Mouse (Mus musculus) midbrain, embryonic 12.5 days (tissue): ENCODE data around the gene Mrm2. TPM values are rescaled to one million over a fixed set of nuclear protein-coding genes. Genes with fewer than 3 reads are reported as not detected.

ENCODE experiments used
- ATAC-seq: fragments of 200-750 bp; cut with Nextera tagmentation; 2 replicates; pipeline ENCODE4 v1.8.0; 2017; ENCODE audit warnings: low read depth, moderate TSS enrichment, moderate library complexity; ENCODE audit not compliant: low FRiP score
- H3K27ac ChIP-seq: fragments of 300-500 bp; sonication (generic); replicated peaks from 2 replicates; pipeline ENCODE4 v1.5.1; 2016; ENCODE audit warnings: mild to moderate bottlenecking
- H3K27me3 ChIP-seq: fragments of 300-500 bp; sonication (generic); 2 replicates; pipeline ENCODE4 v1.6.1; 2016; ENCODE audit warnings: mild to moderate bottlenecking
- H3K36me3 ChIP-seq: fragments of 300-500 bp; sonication (generic); 2 replicates; pipeline ENCODE4 v1.6.1; 2016
- H3K4me1 ChIP-seq: fragments of 300-500 bp; sonication (generic); 2 replicates; pipeline ENCODE4 v1.6.1; 2016
- H3K4me2 ChIP-seq: fragments of 300-500 bp; sonication (generic); replicated peaks from 2 replicates; pipeline ENCODE4 v1.6.1; 2016; ENCODE audit warnings: mild to moderate bottlenecking, moderate library complexity
- H3K4me3 ChIP-seq: fragments of 300-500 bp; sonication (generic); 2 replicates; pipeline ENCODE4 v1.5.1; 2016; ENCODE audit warnings: mild to moderate bottlenecking
- H3K9ac ChIP-seq: fragments of 300-500 bp; sonication (generic); replicated peaks from 2 replicates; pipeline ENCODE4 v1.6.1; 2016; ENCODE audit warnings: mild to moderate bottlenecking, moderate library complexity
- H3K9me3 ChIP-seq: fragments of 300-500 bp; sonication (generic); 2 replicates; pipeline ENCODE4 v1.6.1; 2016; ENCODE audit warnings: mild to moderate bottlenecking
- WGBS: fragments of 180-500 bp; shearing (Covaris S2); methylation state at CpG from one replicate; pipeline ENCODE4 v1.1.7; 2016; 5-methylcytosine and 5-hydroxymethylcytosine counted together
- polyA plus RNA-seq: library from polyadenylated mRNA; unstranded; fragments of >200 nt; fragmentation: Nextera tagmentation; extraction: Ambion mirVana; gene quantifications from 2 replicates; pipeline ENCODE4 v1.2.1, GENCODE M21; 2016

Mrm2 gene
- polyA plus RNA-seq, 1 experiment from 2014 or later: 18.0 TPM

DNA sequence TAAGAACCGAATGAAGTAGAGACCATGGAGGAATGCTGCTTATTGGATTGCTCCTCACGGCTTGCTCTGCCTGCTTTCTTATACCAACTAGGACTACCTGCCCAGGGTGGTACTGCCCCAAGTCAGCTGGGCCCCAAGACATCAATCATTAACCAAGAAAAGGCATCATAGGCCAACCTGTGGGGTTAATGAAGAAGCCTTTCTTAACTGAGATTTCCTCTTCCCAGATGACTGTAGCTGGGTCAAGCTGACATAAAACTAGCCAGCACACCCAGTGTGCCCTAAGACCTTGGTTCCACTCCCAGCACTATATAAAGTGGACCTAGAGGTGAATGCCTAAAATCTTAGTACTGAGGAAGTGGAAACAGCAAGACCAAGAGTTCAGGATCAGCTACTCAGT, 42.5 kb downstream of the Mrm2 start:
- Histone ChIP-seq H3K4me3 (no peak overlapping the region), H3K36me3 (peaks cover 49% of the 10 kb centered on the region), H3K27ac (no peak overlapping the region), H3K4me1 (no peaks in the 10 kb centered on the region), H3K4me2 (no peak overlapping the region), H3K27me3 (no peaks in the 10 kb centered on the region), H3K9me3 (no peaks in the 10 kb centered on the region), H3K9ac (no peak overlapping the region)
- ATAC-seq: no peak
- 95% methylated on average over 2 of the region's 2 CpGs for WGBS

- Histone ChIP-seq H3K4me3 (no peak overlapping the region), H3K4me1 (no peaks in the 10 kb centered on the region), H3K36me3 (peaks cover 45% of the 10 kb centered on the region), H3K27me3 (no peaks in the 10 kb centered on the region), H3K9me3 (no peaks in the 10 kb centered on the region), H3K27ac (no peak overlapping the region), H3K9ac (no peak overlapping the region), H3K4me2 (no peak overlapping the region)
- no peak for ATAC-seq
- WGBS: 88% methylated on average over 3 of the region's 3 CpGs
Measured at GRCm38 (mm10) chr5:140288287-140288686, 43.4 kb downstream of the Mrm2 start.

DNA sequence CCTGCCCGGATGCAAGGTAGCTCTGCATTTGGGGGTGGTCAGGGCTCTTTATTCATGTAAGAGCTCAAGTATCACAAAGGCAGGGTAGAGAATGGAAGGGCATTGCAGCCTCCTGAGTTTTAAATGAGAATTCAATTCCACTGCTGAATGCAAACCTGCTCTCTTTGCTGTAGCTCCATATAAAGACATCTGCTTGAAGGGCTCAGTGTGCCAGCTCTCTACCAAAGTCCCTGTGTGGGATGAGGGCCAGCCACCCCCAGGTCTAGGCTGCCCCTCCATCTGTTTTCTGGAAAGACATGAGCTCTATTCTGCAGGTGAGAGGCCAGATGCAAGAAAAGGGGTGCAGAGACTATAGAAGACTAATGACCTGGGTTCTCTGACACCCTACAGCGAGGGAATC, 46.9 kb downstream of the Mrm2 start:
- H3K27me3 ChIP-seq: no peaks in the 10 kb centered on the region
- H3K36me3 ChIP-seq: peaks cover 35% of the 10 kb centered on the region
- H3K4me3 ChIP-seq: no peak overlapping the region
- ATAC-seq: no peak
- H3K9me3 ChIP-seq: no peaks in the 10 kb centered on the region
- H3K9ac ChIP-seq: no peak overlapping the region
- no peak overlapping the region for H3K4me2 ChIP-seq
- WGBS: 80% methylated on average over 2 of the region's 2 CpGs
- 0 out of 2 replicates have a peak, but pooled peaks cover 4% of the 10 kb centered on the region for H3K4me1 ChIP-seq
- H3K27ac ChIP-seq: no peak overlapping the region

- 88% methylated on average over 2 of the region's 2 CpGs for WGBS
- ATAC-seq: no peak
- Histone ChIP-seq H3K27ac (no peak overlapping the region), H3K4me2 (no peak overlapping the region), H3K9ac (no peak overlapping the region), H3K4me3 (no peak overlapping the region), H3K9me3 (no peaks in the 10 kb centered on the region), H3K27me3 (no peaks in the 10 kb centered on the region), H3K4me1 (0 out of 2 replicates have a peak, but pooled peaks cover 4% of the 10 kb centered on the region), H3K36me3 (peaks cover 32% of the 10 kb centered on the region)
Measured at GRCm38 (mm10) chr5:140284011-140284410, 47.7 kb downstream of the Mrm2 start.

DNA sequence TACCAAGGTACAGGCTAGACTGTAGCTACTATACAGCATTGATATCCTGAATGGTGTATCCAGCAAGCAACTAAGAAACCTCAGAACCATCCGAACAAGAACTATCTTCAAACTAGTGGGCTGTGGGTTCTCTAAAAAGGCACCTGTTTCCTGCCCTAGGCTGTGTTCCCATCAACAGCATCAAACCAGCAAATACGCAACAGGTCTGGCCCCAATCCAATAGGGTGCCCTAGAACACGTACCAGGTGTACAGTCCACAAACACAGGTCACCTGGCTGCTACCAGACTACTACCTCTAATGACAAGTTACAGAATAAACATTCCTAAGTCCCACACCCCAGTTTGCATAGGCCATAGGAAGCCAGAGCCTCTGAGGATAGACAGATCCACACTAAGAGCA, 48.8 kb downstream of the Mrm2 start:
- ATAC-seq: no peak
- Histone ChIP-seq H3K27me3 (no peaks in the 10 kb centered on the region), H3K9ac (no peak overlapping the region), H3K4me3 (no peak overlapping the region), H3K9me3 (no peaks in the 10 kb centered on the region), H3K4me1 (0 out of 2 replicates have a peak, but pooled peaks cover 4% of the 10 kb centered on the region), H3K27ac (no peak overlapping the region), H3K4me2 (no peak overlapping the region), H3K36me3 (peaks cover 32% of the 10 kb centered on the region)
- 95% methylated on average over 3 of the region's 3 CpGs for WGBS

GRCm38 (mm10) chr5:140282376-140282775, 49.3 kb downstream of the Mrm2 start:
- Histone ChIP-seq H3K9me3 (no peaks in the 10 kb centered on the region), H3K36me3 (peaks cover 32% of the 10 kb centered on the region), H3K4me1 (0 out of 2 replicates have a peak, but pooled peaks cover 4% of the 10 kb centered on the region), H3K4me2 (no peak overlapping the region), H3K27me3 (no peaks in the 10 kb centered on the region), H3K4me3 (no peak overlapping the region), H3K27ac (no peak overlapping the region), H3K9ac (no peak overlapping the region)
- WGBS: 80% methylated on average over 8 of the region's 8 CpGs
- ATAC-seq: no peak

GRCm38 (mm10) chr5:140280205-140280604, 51.5 kb downstream of the Mrm2 start:
- H3K36me3 ChIP-seq: peaks cover 29% of the 10 kb centered on the region
- no peak overlapping the region for H3K4me2 ChIP-seq
- H3K27ac ChIP-seq: no peak overlapping the region
- no peak for ATAC-seq
- peaks cover 4% of the 10 kb centered on the region; the same call in 1 of the 2 replicates for H3K4me1 ChIP-seq
- H3K9me3 ChIP-seq: no peaks in the 10 kb centered on the region
- H3K9ac ChIP-seq: no peak overlapping the region
- no peaks in the 10 kb centered on the region for H3K27me3 ChIP-seq
- no peak overlapping the region for H3K4me3 ChIP-seq
- WGBS: 65% methylated on average over 9 of the region's 9 CpGs

Other genes starting within 250 kb of the Mrm2 start
- 47.8 and 48.7 TPM in 2 replicates for gene Mad1l1, start 10.3 kb downstream of the Mrm2 start, polyA plus RNA-seq
- 38.3 and 40.6 TPM in 2 replicates for gene Nudt1, start 10.2 kb downstream of the Mrm2 start, polyA plus RNA-seq
- gene Snx8, start 57.4 kb upstream of the Mrm2 start, polyA plus RNA-seq: 20.6 and 21.4 TPM in 2 replicates
- 158 and 161 TPM in 2 replicates for gene Eif3b, start 87.4 kb upstream of the Mrm2 start, polyA plus RNA-seq
- not detected in 2 replicates for gene Gm4869, start 113.7 kb upstream of the Mrm2 start, polyA plus RNA-seq
- gene Chst12, start 173.7 kb upstream of the Mrm2 start, polyA plus RNA-seq: 12.5 and 13.4 TPM in 2 replicates
- not detected in 2 replicates for gene Grifin, start 233.2 kb upstream of the Mrm2 start, polyA plus RNA-seq